Mouse (Mus musculus) neural tube, embryonic 13.5 days (tissue): ENCODE measurements around the gene Ttc38. TPM values are rescaled to one million over a fixed set of nuclear protein-coding genes. Genes with fewer than 3 reads are reported as not detected.

Experiments used
- ATAC-seq: fragments of 200-750 bp; cut with Nextera tagmentation; 2 replicates; pipeline ENCODE4 v1.8.0; 2017; ENCODE audit warnings: low read depth, mild to moderate bottlenecking, moderate TSS enrichment, moderate library complexity
- H3K27ac ChIP-seq: fragments of 300-500 bp; sonication (generic); replicated peaks from 2 replicates; pipeline ENCODE4 v1.5.1; 2015; ENCODE audit warnings: moderate library complexity, mild to moderate bottlenecking, inconsistent platforms
- H3K27me3 ChIP-seq: fragments of 300-500 bp; sonication (generic); 2 replicates; pipeline ENCODE4 v1.6.1; 2015; ENCODE audit warnings: mild to moderate bottlenecking, inconsistent platforms
- H3K36me3 ChIP-seq: fragments of 300-500 bp; sonication (generic); 2 replicates; pipeline ENCODE4 v1.6.1; 2015; ENCODE audit warnings: mild to moderate bottlenecking, inconsistent platforms
- H3K4me1 ChIP-seq: fragments of 300-500 bp; sonication (generic); replicated peaks from 2 replicates; pipeline ENCODE4 v1.6.1; 2015; ENCODE audit warnings: inconsistent platforms
- H3K4me2 ChIP-seq: fragments of 300-500 bp; sonication (generic); 2 replicates; pipeline ENCODE4 v1.6.1; 2015; ENCODE audit warnings: inconsistent platforms, mild to moderate bottlenecking, moderate library complexity
- H3K4me3 ChIP-seq: fragments of 300-500 bp; sonication (generic); 2 replicates; pipeline ENCODE4 v1.5.1; 2015; ENCODE audit warnings: mild to moderate bottlenecking, inconsistent platforms
- H3K9ac ChIP-seq: fragments of 300-500 bp; sonication (generic); 2 replicates; pipeline ENCODE4 v1.6.1; 2015; ENCODE audit warnings: moderate library complexity, mild to moderate bottlenecking, inconsistent platforms
- H3K9me3 ChIP-seq: fragments of 300-500 bp; sonication (generic); 2 replicates; pipeline ENCODE4 v1.6.1; 2016; ENCODE audit warnings: inconsistent platforms
- WGBS: fragments of 180-500 bp; shearing (Covaris S2); methylation state at CpG from one replicate; pipeline ENCODE4 v1.1.7; 2015; 5-methylcytosine and 5-hydroxymethylcytosine counted together
- polyA plus RNA-seq: library from polyadenylated mRNA; unstranded; fragments of >200 nt; fragmentation: Nextera tagmentation; extraction: Ambion mirVana; gene quantifications from 2 replicates; pipeline ENCODE4 v1.2.1, GENCODE M21; 2015

Ttc38 gene
- polyA plus RNA-seq, 1 experiment from 2014 or later: 3.9 TPM

- Histone ChIP-seq H3K4me2 (no peak overlapping the region), H3K4me1 (peaks cover 6% of the 10 kb centered on the region; the same call in 1 of the 2 replicates), H3K4me3 (no peak overlapping the region), H3K27me3 (no peaks in the 10 kb centered on the region), H3K9ac (no peak overlapping the region), H3K36me3 (peaks cover 56% of the 10 kb centered on the region), H3K9me3 (no peaks in the 10 kb centered on the region), H3K27ac (no peak overlapping the region)
- ATAC-seq: no peak
- 91% methylated on average over 12 of the region's 12 CpGs for WGBS
These were observed 68.7 kb downstream of the Ttc38 start for GRCm38 (mm10) chr15:85900801-85901200.

DNA sequence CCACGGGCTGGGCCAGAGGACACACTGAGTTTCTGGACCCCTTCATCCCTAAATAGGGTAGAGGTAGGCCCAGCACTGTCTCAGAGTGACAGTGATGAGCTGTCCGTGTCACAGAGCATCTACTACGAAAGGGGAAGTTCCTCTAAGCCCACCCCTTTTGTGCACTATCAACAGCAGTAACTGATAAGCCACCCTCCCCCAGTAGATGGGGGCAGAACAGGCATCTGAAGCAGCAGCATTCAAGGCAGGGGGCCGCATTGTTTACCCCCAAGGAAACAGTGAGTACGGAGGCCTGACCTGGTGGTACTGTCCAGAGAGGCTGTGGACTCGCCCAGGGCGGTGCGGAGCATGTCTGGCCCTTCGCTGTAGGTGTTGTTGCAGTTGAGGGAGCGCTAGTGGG is 70.4 kb downstream of the Ttc38 start:
- 89% methylated on average over 10 of the region's 10 CpGs for WGBS
- Histone ChIP-seq H3K4me3 (no peak overlapping the region), H3K27me3 (no peaks in the 10 kb centered on the region), H3K4me2 (no peak overlapping the region), H3K4me1 (peaks cover 6% of the 10 kb centered on the region; the same call in 1 of the 2 replicates), H3K27ac (no peak overlapping the region), H3K9ac (no peak overlapping the region), H3K9me3 (no peaks in the 10 kb centered on the region), H3K36me3 (peaks cover 41% of the 10 kb centered on the region)
- ATAC-seq: no peak

DNA sequence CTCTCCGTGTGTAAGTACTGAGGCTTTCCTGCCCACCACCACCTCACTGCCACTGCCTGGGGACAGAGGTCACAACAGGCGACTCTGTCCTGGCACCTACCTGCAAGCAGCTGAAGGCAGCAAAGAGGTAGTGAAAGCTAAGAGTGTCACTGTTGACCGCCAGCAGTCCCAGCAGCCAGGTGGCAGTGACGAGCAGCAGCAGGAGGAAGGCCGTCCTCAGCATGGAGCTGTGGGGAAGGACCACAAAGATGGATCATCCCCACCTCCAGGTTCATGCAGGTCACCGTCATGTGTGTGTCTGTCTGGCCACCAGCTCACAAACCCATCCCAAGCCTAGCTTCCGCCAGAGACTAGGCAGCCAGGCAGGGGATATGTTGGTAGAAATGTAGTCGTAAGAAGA is 71.7 kb downstream of the Ttc38 start:
- H3K27me3 ChIP-seq: no peaks in the 10 kb centered on the region
- H3K36me3 ChIP-seq: peaks cover 28% of the 10 kb centered on the region
- H3K9ac ChIP-seq: no peak overlapping the region
- H3K27ac ChIP-seq: no peak overlapping the region
- no peak for ATAC-seq
- WGBS: 84% methylated on average over 8 of the region's 8 CpGs
- H3K4me2 ChIP-seq: no peak overlapping the region
- no peak overlapping the region for H3K4me3 ChIP-seq
- peaks cover 6% of the 10 kb centered on the region; the same call in 1 of the 2 replicates for H3K4me1 ChIP-seq
- no peaks in the 10 kb centered on the region for H3K9me3 ChIP-seq

Other genes with a start within 250 kb of the Ttc38 start
- 34.2 and 37.7 TPM in 2 replicates for gene Wnt7b, start 249.8 kb upstream of the Ttc38 start, polyA plus RNA-seq
- 1.0 and 2.0 TPM in 2 replicates for gene Ppara, start 97.3 kb upstream of the Ttc38 start, polyA plus RNA-seq
- gene Cdpf1, start 20.6 kb upstream of the Ttc38 start, polyA plus RNA-seq: 18.4 and 21.0 TPM in 2 replicates
- gene Pkdrej, start 10.6 kb upstream of the Ttc38 start, polyA plus RNA-seq: 0.03 and 0.17 TPM in 2 replicates
- 5.0 and 5.6 TPM in 2 replicates for gene Gtse1, start 27.4 kb downstream of the Ttc38 start, polyA plus RNA-seq
- 43.3 and 45.8 TPM in 2 replicates for gene Trmu, start 47.0 kb downstream of the Ttc38 start, polyA plus RNA-seq
- 1.8 TPM in 2 replicates for gene Celsr1, start 201.5 kb downstream of the Ttc38 start, polyA plus RNA-seq
- 32.5 TPM in 2 replicates for gene Gramd4, start 225.4 kb downstream of the Ttc38 start, polyA plus RNA-seq